Mouse (Mus musculus): ENCODE data around the gene Plekhh3. TPM values are rescaled to one million over a fixed set of nuclear protein-coding genes. Genes with fewer than 3 reads are reported as not detected.

Gene Plekhh3
- polyA plus RNA-seq (2012; rRNA removed): 8.5 and 12.1 TPM in 2 replicates

GRCm38 (mm10) chr11:101170811-101171610 is at the start of gene Plekhh3:
Gene Plekhh3 (minus strand): TSS chr11:101171351.

DNA sequence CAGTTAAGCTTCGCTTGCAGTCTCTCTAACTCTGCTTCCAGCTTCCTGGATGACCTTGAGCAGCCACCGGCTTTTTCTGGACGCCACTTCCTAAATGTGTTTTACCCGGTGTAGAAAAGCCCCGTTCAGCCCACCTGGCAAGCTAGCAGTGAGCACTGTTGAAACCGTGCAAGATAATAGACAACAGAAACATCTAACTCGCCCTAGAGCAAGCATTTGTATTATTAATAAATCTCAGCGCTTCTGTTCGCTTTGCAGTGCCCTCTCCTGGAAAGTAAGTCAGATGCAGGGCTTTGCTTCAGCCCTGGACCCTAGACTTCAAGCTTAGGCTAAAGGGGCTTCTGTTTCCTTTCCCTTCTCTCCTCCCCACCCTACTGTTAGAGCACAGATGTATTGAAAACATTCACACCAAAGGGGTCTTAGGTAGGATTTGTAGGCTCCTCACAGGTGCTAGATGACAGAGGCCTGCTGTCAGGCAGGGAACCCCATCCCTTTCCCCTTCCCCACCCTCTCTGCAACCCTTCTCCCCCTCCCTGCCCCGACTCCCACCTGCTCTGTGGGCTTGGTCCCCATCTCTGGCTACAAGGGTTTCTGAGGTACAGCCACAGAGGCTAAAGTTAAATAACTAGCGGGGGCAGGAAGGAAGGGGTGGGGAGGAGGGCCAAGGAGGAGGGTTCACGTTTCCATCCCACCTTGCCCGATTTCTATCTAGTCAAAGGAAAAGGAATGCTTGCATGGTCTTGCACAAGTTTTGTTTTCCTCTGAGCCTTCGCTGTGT is 3.9 kb upstream of the Plekhh3 start, which contains the start of gene Ccr10:
Ccr10 (minus strand) TSS at position 593 of the 778 bp plus-strand sequence.

GRCm38 (mm10) chr11:101170354-101170810 is 769 bp downstream of the Plekhh3 start, which contains the start of gene Cntnap1:
Gene Cntnap1 (plus strand): TSS chr11:101170523.

DNA sequence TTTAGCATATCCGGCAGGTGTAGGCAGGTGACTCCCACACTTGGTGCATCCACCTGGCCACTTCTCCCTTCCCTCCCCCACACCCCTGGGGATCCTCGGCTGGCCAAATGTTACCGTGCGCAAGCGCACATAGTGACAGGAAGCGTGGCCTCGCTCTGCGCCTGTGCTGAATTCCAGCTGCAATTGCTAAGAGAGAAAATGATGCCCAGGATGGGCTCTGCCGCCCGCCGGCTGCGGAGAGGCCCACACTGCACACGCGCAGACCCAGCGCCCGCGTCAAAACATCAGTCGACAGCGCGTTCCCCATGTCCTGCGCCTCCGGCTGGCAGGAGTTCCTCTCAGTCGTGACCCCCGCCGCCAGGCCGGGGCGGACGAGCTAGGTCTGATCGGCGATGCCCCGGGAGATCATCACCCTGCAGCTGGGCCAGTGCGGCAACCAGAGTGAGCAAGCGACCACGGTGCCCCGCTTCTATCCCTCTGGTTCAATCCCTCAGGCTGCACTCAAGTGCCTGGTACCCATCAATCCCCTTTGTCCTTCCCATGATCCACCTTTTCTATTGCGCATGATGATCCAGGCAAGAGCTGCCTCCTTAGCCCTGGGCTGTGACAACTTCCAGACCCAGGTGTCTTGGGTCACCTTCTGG is 15.3 kb downstream of the Plekhh3 start, which contains the start of gene Tubg2:
Tubg2 (plus strand) TSS at position 180 of the 644 bp plus-strand sequence.

DNA sequence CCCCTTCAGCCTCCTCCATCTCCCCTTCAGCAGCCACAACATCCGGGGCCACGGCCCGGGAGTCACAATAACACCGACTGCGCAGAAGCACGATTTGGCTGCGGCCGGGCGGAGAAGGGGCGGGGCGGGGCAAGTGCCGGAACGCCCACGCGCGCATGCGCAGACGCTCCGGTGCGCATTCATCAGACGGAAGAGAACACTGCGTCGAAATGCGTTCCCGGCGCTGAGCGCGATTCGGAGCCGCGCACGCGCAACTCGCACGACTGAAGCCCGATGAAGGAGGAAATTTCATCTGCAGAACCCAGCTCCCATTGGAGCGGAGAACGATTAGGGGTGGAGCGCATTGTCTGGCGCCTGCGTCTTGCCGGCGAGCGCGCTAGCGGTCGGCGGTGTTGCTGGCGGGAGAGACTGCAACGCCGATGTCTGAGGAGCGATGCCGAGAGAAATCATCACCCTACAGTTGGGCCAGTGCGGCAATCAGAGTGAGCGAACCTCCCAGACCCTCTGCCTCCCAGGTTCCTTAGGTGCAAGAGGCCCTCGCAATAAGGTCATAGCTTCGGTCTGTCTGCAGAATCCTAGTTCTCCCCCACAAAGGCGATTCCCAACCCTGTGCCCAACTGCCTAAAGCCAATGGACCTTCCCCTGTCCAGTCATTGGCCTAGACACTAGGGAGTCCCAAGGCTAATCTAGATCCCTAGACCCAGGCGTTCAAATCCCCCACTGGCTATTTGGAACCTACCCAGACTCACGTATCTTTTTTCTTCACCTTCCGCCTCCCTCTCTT is 51.2 kb downstream of the Plekhh3 start, which contains the start of the genes Retreg3 and Tubg1:
Retreg3 (minus strand) TSS at position 133 of the 784 bp plus-strand sequence.
Tubg1 (plus strand) TSS at position 178 of the 784 bp plus-strand sequence.

Other genes with a start within 250 kb of the Plekhh3 start
- gene Stat3, start 231.8 kb downstream of the Plekhh3 start, polyA plus RNA-seq (2012; rRNA removed): 35.0 and 48.7 TPM in 2 replicates
- 20.4 and 38.1 TPM in 2 replicates for gene Cavin1, start 200.5 kb downstream of the Plekhh3 start, polyA plus RNA-seq (2012; rRNA removed)
- 146 and 170 TPM in 2 replicates for gene Atp6v0a1, start 161.9 kb downstream of the Plekhh3 start, polyA plus RNA-seq (2012; rRNA removed)
- 9.0 and 11.7 TPM in 2 replicates for gene Naglu, start 101.3 kb downstream of the Plekhh3 start, polyA plus RNA-seq (2012; rRNA removed)
- gene Hsd17b1, start 92.9 kb downstream of the Plekhh3 start, polyA plus RNA-seq (2012; rRNA removed): 0.57 and 0.60 TPM in 2 replicates
- gene Coasy, start 88.8 kb downstream of the Plekhh3 start, polyA plus RNA-seq (2012; rRNA removed): 53.2 and 56.6 TPM in 2 replicates
- 55.4 and 59.4 TPM in 2 replicates for gene Mlx, start 84.1 kb downstream of the Plekhh3 start, polyA plus RNA-seq (2012; rRNA removed)
- 26.7 and 35.7 TPM in 2 replicates for gene Psmc3ip, start 75.9 kb downstream of the Plekhh3 start, polyA plus RNA-seq (2012; rRNA removed)
- gene Retreg3, start 51.5 kb downstream of the Plekhh3 start, polyA plus RNA-seq (2012; rRNA removed): 61.6 and 65.4 TPM in 2 replicates
- gene Tubg1, start 51.4 kb downstream of the Plekhh3 start, polyA plus RNA-seq (2012; rRNA removed): 30.2 and 32.6 TPM in 2 replicates
- gene Tubg2, start 15.4 kb downstream of the Plekhh3 start, polyA plus RNA-seq (2012; rRNA removed): 25.1 and 25.6 TPM in 2 replicates
- 3.3 and 5.1 TPM in 2 replicates for gene Cntnap1, start 828 bp downstream of the Plekhh3 start, polyA plus RNA-seq (2012; rRNA removed)
- 0.16 and 0.34 TPM in 2 replicates for gene Ccr10, start 4.1 kb upstream of the Plekhh3 start, polyA plus RNA-seq (2012; rRNA removed)
- gene Ezh1, start 55.1 kb upstream of the Plekhh3 start, polyA plus RNA-seq (2012; rRNA removed): 27.4 and 32.0 TPM in 2 replicates
- gene Ramp2, start 74.7 kb upstream of the Plekhh3 start, polyA plus RNA-seq (2012; rRNA removed): 61.7 and 80.4 TPM in 2 replicates
- 67.6 and 69.5 TPM in 2 replicates for gene Vps25, start 82.4 kb upstream of the Plekhh3 start, polyA plus RNA-seq (2012; rRNA removed)
- 5.1 and 10.7 TPM in 2 replicates for gene Wnk4, start 89.2 kb upstream of the Plekhh3 start, polyA plus RNA-seq (2012; rRNA removed)
- gene Cntd1, start 107.7 kb upstream of the Plekhh3 start, polyA plus RNA-seq (2012; rRNA removed): 0.93 and 1.1 TPM in 2 replicates
- gene Coa3, start 107.8 kb upstream of the Plekhh3 start, polyA plus RNA-seq (2012; rRNA removed): 153 and 181 TPM in 2 replicates
- 116 and 133 TPM in 2 replicates for gene Becn1, start 130.9 kb upstream of the Plekhh3 start, polyA plus RNA-seq (2012; rRNA removed)
- 118 and 123 TPM in 2 replicates for gene Psme3, start 144.9 kb upstream of the Plekhh3 start, polyA plus RNA-seq (2012; rRNA removed)
- gene Aoc2, start 153.7 kb upstream of the Plekhh3 start, polyA plus RNA-seq (2012; rRNA removed): 9.5 and 10.2 TPM in 2 replicates
- 0.27 and 0.85 TPM in 2 replicates for gene Aoc3, start 159.3 kb upstream of the Plekhh3 start, polyA plus RNA-seq (2012; rRNA removed)
- gene G6pc, start 196.2 kb upstream of the Plekhh3 start, polyA plus RNA-seq (2012; rRNA removed): not detected in 2 replicates
- 55.6 and 56.6 TPM in 2 replicates for gene Aarsd1, start 246.3 kb upstream of the Plekhh3 start, polyA plus RNA-seq (2012; rRNA removed)